Mouse (Mus musculus): Measurements from ENCODE around the gene Gk5. TPM values are rescaled to one million over a fixed set of nuclear protein-coding genes. Genes with fewer than 3 reads are reported as not detected.

The Gk5 gene
- polyA plus RNA-seq, 1 experiment = 5.7 TPM

GRCm38 (mm10) chr9:96167168-96167585 is 48.0 kb downstream of the Gk5 start:
- Histone ChIP-seq H3K27ac (ENCODE audit: insufficient read depth, low read length) (no peak overlapping the region), H3K4me3 (ENCODE audit: insufficient read depth, low read length) (no peak overlapping the region), H3K4me1 (ENCODE audit: control insufficient read depth, insufficient read depth, low read length) (no peaks in the 10 kb centered on the region)
- TF ChIP-seq POLR2A (IDR thresholded peaks at IDR 0.05; ENCODE audit: low read depth, low read length) = no peak
- peak; percentile 25; the same call in 1 of the 2 replicates for TF ChIP-seq CTCF (IDR thresholded peaks at IDR 0.05; ENCODE audit: borderline replicate concordance, insufficient read depth, low read length)

- no peak overlapping the region for H3K27ac ChIP-seq (ENCODE audit: insufficient read depth, low read length)
- TF ChIP-seq POLR2A (IDR thresholded peaks at IDR 0.05; ENCODE audit: low read depth, low read length) (no peak), CTCF (IDR thresholded peaks at IDR 0.05; ENCODE audit: borderline replicate concordance, insufficient read depth, low read length) (no peak)
Observed at GRCm38 (mm10) chr9:96170600-96170999, 51.4 kb downstream of the Gk5 start.

GRCm38 (mm10) chr9:96184909-96185308 is 65.7 kb downstream of the Gk5 start:
- H3K27ac ChIP-seq (ENCODE audit: insufficient read depth, low read length) = no peak overlapping the region
- no peak overlapping the region for H3K4me3 ChIP-seq (ENCODE audit: insufficient read depth, low read length)
- TF ChIP-seq POLR2A (IDR thresholded peaks at IDR 0.05; ENCODE audit: low read depth, low read length) = no peak
- no peak for TF ChIP-seq CTCF (IDR thresholded peaks at IDR 0.05; ENCODE audit: borderline replicate concordance, insufficient read depth, low read length)
- no peaks in the 10 kb centered on the region for H3K4me1 ChIP-seq (ENCODE audit: control insufficient read depth, insufficient read depth, low read length)

More at GRCm38 (mm10) chr9:96170600-96170999, 51.4 kb downstream of the Gk5 start:
- H3K4me1 ChIP-seq (ENCODE audit: control insufficient read depth, insufficient read depth, low read length) = no peaks in the 10 kb centered on the region
- H3K4me3 ChIP-seq (ENCODE audit: insufficient read depth, low read length) = no peak overlapping the region

- Histone ChIP-seq H3K4me1 (ENCODE audit: control insufficient read depth, insufficient read depth, low read length) (no peaks in the 10 kb centered on the region), H3K27ac (ENCODE audit: insufficient read depth, low read length) (no peak overlapping the region), H3K4me3 (ENCODE audit: insufficient read depth, low read length) (no peak overlapping the region)
- no peak for TF ChIP-seq POLR2A (IDR thresholded peaks at IDR 0.05; ENCODE audit: low read depth, low read length)
- no peak for TF ChIP-seq CTCF (IDR thresholded peaks at IDR 0.05; ENCODE audit: borderline replicate concordance, insufficient read depth, low read length)
Observed at GRCm38 (mm10) chr9:96186701-96187100, 67.5 kb downstream of the Gk5 start.

GRCm38 (mm10) chr9:96195885-96196622 is 76.9 kb downstream of the Gk5 start, which contains the start of gene Tfdp2:
Gene Tfdp2, plus strand, starts transcription at chr9:96196275.
- peaks cover 3% of the 10 kb centered on the region; the same call in 1 of the 2 replicates for H3K4me1 ChIP-seq (ENCODE audit: control insufficient read depth, insufficient read depth, low read length)
- TF ChIP-seq CTCF (IDR thresholded peaks at IDR 0.05; ENCODE audit: borderline replicate concordance, insufficient read depth, low read length) (no peak), POLR2A (IDR thresholded peaks at IDR 0.05; ENCODE audit: low read depth, low read length) (peak; percentile 72)

GRCm38 (mm10) chr9:96196636-96197181 is 77.5 kb downstream of the Gk5 start:
- Histone ChIP-seq H3K27ac (ENCODE audit: insufficient read depth, low read length) (no peak overlapping the region), H3K4me3 (ENCODE audit: insufficient read depth, low read length) (peak overlapping the region; percentile 74), H3K4me1 (ENCODE audit: control insufficient read depth, insufficient read depth, low read length) (peaks cover 3% of the 10 kb centered on the region; the same call in 1 of the 2 replicates)
- TF ChIP-seq CTCF (IDR thresholded peaks at IDR 0.05; ENCODE audit: borderline replicate concordance, insufficient read depth, low read length) (peak; percentile 32; the same call in 1 of the 2 replicates), POLR2A (IDR thresholded peaks at IDR 0.05; ENCODE audit: low read depth, low read length) (no peak)

More at GRCm38 (mm10) chr9:96195885-96196622, 76.9 kb downstream of the Gk5 start, which contains the start of gene Tfdp2:
- H3K27ac ChIP-seq (ENCODE audit: insufficient read depth, low read length) = no peak within 1 kb of the TSS
- peak within 1 kb of the TSS; percentile 74 for H3K4me3 ChIP-seq (ENCODE audit: insufficient read depth, low read length)

GRCm38 (mm10) chr9:96197806-96198205 is 78.6 kb downstream of the Gk5 start:
- TF ChIP-seq CTCF (IDR thresholded peaks at IDR 0.05; ENCODE audit: borderline replicate concordance, insufficient read depth, low read length) (no peak), POLR2A (IDR thresholded peaks at IDR 0.05; ENCODE audit: low read depth, low read length) (no peak)
- peaks cover 6% of the 10 kb centered on the region for H3K4me1 ChIP-seq (ENCODE audit: control insufficient read depth, insufficient read depth, low read length)
- no peak overlapping the region for H3K27ac ChIP-seq (ENCODE audit: insufficient read depth, low read length)
- H3K4me3 ChIP-seq (ENCODE audit: insufficient read depth, low read length) = no peak overlapping the region

- peaks cover 3% of the 10 kb centered on the region; the same call in 1 of the 2 replicates for H3K4me1 ChIP-seq (ENCODE audit: control insufficient read depth, insufficient read depth, low read length)
- TF ChIP-seq POLR2A (IDR thresholded peaks at IDR 0.05; ENCODE audit: low read depth, low read length) = no peak
- no peak for TF ChIP-seq CTCF (IDR thresholded peaks at IDR 0.05; ENCODE audit: borderline replicate concordance, insufficient read depth, low read length)
- H3K27ac ChIP-seq (ENCODE audit: insufficient read depth, low read length) = no peak overlapping the region
- no peak overlapping the region for H3K4me3 ChIP-seq (ENCODE audit: insufficient read depth, low read length)
Observed at GRCm38 (mm10) chr9:96203663-96204062, 84.5 kb downstream of the Gk5 start.

- no peak for TF ChIP-seq CTCF (IDR thresholded peaks at IDR 0.05; ENCODE audit: borderline replicate concordance, insufficient read depth, low read length)
- no peak for TF ChIP-seq POLR2A (IDR thresholded peaks at IDR 0.05; ENCODE audit: low read depth, low read length)
- H3K27ac ChIP-seq (ENCODE audit: insufficient read depth, low read length) = no peak overlapping the region
- H3K4me1 ChIP-seq (ENCODE audit: control insufficient read depth, insufficient read depth, low read length) = peaks cover 1% of the 10 kb centered on the region; the same call in 1 of the 2 replicates
- H3K4me3 ChIP-seq (ENCODE audit: insufficient read depth, low read length) = no peak overlapping the region
Observed at GRCm38 (mm10) chr9:96207428-96207827, 88.3 kb downstream of the Gk5 start.

All from embryonic fibroblast, embryonic 13.5 days (primary cell).